Mouse (Mus musculus): ENCODE results near the gene Mkln1.
"Not testable (repeated sequence)": the region's sequence is repeated elsewhere in the genome, so short reads cannot be mapped to it uniquely, and the experiment has no call there.

Mkln1 gene

DNA sequence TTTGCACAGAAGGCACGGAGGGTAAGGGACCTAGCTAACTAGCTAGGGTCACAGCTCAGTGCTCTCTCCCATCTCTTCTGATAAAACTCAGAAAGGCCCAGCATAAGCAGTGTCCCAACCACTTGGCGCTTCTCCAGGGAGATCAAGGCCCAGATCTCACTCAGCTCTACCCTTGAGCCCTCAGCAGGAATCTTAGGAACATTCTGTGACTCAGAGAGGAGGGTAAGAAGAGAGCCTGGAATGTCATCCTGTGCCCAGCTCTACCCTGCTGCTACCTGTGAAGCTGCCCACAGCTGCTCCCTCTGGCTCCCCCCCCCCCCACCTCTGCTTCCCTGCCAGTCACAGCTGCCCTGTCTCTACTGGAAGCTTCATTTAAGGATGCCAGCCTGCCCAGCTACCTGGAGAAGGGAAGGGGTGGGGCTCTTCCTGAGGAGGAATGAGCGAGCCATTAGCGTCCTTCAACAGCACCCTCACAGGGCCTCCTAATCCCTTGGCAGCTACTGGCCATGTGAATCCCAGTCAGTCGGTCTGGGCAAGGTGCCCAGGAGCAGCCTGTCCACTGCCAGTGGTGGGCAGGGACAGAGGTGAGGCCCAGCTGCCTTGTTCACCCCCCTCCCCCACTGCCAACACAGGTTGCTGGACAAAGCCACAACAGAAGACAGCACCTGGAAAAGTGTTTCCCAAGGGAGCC, 151.0 kb downstream of the Mkln1 start:
- DNase-seq (ENCODE audit: low read depth, low spot score): no peak

DNA sequence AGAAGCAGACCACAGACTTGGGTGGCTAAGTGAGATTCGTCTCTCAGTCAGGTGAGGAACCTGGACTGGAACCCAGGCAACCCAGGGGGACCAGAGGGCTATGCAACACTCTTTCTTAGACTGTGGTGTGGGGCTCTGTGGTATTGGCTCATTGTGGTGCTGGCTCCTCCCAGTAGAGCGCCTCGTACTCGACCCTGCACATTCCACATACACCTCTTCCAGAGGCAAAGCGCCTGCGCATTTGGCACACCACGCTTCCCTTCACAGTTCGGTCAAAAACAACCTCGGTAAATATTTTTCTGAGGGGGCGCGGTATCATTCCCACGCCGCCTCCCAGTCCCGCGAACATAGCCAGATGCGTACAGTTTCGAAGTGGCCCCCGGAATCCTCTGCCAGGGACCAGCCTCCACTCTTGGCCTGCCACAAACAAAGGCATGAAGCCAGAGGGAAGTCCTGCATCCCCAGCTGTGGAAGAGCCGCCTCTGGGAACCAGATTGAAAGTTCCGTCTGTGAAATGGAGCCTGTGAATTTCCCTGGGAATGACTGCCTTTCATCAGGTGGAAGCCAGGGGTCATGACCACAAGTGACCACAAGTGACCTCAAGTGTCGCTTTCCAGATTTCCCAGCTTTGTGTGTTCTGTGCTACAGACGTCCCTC, 152.5 kb downstream of the Mkln1 start:
- DNase-seq (ENCODE audit: low read depth, low spot score): no peak

DNA sequence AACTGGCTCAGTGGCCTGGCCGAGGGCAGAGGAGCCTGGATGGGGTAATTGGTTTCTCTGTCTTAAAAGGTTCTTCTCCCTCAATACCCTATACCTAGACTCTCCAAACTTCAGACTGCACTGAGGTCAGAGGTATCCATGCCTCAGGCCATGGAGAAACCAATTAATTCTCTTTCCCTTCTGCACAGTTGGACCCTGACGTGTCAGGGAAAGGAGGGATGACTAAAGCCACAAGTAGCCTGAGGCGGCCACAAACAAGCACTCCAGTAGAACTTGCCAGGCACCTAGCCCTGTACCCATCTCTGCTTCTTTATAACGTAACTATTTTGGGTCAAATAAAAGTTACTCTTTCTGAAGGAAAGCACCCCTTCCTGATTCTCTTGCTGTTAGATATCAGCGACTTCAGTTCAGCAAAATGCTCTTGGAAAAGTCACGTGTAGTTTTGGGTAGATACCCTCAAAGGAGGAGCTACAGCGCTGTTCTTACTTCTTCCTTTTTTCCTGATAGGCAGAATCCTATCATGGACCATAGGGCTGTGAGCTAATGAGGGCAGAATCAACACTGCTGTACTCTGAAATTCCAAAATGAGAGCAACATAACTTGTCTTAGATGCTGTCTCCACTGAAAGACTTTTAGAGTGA, 158.0 kb downstream of the Mkln1 start:
- no peak for DNase-seq (ENCODE audit: low read depth, low spot score)

DNA sequence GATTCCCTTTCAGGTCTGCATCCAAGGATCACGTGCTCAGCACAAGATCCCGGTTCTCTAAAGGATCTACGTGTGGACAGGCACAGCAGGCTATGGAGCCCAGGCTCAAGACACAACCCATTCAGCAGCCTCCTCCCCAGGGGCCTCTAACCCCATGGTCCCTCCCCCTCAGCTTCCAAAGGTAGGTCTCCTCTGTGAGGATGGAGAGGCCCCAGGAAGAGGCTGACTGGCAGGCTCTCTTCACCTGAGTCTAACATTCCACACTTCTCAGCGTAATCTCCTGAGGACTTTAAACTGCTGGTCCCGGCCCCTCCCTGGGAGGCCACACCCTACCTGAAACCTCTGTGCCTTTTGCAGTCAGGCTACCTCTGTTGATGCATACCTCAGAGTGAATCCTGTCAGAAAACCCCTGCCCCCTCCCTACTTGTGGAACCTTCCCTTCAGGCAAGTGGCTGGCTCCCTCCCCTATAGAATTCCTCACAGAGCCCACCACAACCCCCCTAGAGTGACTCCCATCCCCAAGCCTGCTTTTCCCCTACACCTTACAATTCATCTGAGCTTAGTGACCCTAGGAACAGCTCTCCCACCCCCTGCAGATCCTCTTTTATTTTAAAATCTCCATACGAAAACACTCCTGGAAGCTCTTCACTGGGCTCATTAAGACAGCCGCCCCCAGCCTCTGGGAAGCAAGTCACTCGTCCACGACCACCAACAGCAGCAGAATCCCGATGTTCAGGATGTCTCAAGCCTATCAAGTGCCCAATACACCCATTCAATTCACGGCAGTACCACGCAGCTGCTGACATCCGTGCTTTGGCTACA, 161.8 kb downstream of the Mkln1 start:
- no peak for DNase-seq (ENCODE audit: low read depth, low spot score)

DNA sequence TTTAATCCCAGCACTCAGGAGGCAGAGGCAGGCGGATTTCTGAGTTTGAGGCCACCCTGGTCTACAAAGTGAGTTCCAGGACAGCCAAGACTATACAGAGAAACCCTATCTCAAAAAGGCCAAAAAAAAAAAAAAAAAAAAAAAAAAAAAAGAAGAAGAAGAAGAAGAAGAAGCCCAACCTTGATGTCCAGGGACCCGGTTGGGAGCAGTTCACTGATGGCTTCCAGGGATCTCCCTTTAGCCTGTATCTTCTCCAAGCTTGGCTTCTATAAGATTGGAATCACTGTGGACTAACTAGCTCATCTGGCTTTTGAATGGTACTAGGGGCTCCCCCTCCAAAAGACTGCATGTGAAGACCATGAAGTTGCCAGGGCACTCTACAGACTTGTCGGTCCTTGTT, 163.4 kb downstream of the Mkln1 start:
- DNase-seq (ENCODE audit: low read depth, low spot score): not testable (repeated sequence)

DNA sequence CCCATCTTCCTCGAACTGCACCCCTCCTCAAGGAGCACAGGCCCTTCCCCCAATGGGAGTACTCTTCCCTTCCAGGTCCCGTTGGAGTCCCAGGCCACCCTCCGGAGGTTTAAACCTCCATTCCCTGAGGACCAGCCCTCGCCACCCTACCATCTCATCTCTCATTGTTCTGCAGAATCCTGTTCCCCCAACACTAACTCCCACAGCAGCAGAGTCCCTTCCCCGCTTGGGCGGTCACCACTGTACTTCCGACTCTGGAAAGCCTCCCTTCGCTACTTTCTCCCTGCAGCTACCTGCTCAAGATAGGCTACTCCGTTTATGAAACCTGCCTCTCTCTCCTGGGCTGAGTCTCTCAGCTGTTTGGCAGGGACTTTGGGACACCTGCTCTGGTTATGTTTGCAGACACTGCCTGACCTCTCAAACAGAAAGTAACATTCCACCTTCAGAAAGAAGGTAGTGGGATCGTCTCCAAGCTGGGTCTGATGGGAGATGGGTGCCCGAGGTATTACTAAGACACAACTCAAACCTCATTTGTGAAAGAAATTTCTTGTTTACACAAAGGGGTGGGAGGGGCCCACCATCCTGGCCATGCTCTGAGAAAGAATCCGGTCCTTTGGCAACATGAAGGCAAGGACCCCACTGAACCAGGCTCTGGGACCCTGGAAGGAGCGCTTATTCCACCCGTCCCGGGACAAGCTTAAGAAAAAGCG, 164.0 kb downstream of the Mkln1 start:
- DNase-seq (ENCODE audit: low read depth, low spot score): no peak

DNA sequence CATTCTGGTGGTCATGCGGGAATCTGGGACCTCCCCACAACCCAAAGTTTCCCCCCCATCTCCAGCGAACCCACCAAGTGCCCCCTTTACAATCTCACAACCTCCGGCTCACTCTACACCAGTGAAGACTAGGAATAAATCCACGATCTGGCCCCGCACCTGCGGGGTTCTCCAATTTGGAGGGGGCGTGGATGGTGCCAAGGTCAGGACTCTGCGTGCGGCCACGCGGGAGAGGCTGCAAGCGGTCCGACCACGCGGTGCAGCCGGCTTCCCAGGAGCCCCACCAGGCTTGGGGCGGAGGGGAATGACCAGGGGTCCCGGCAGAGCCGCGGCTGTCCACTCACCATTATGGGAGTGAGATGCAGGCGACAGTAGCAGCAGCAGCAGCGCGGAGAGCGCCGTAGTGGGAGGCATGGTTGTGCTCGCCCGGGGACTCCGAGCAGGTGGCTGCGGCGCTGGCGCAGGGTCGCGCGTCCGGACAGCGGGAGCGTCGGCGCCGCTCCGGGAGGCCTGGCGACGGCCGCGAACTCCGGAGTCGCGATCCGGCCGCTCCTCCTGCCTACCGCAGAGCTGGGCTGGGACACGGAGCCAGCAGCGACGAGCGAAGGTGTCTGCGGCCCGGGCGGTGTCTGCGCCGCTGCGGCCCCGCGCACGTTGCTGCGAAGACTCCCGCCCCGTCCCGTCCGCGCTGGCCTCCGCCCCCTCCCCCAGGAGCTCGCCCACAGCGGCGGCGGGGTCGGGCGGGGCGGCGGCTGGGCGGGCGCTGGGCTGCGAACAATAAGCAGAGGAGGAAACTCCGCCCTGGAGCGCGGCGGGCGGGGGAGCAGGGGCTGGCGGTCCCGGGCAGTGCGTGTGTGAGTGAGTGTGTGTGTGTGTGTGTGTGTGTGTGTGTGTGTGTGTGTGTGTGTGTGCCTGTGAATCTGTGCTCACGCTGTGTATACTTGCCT, 165.0 kb downstream of the Mkln1 start, which contains the start of gene Podxl:
TSS of gene Podxl (minus strand) at position 747 of the 947 bp plus-strand sequence.
- peak; percentile 34 for DNase-seq (ENCODE audit: low read depth, low spot score)

DNA sequence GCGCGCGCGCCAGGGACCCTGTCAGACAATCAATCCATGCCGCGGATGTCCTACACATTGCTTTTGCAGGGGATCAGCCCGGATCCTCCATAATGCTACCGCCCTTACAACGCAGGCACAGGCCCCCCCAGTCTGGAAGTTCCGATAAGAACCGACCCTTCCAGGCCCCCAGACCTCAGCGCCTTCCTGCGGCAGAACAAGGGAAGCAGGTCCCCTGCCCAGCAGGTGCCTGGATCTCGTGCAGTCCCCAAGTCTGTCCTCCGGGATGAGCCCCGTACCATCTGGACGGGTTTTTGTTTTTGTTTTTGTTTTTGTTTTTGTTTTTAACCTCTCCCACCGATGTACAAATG, 165.6 kb downstream of the Mkln1 start:
- no peak for DNase-seq (ENCODE audit: low read depth, low spot score)

DNA sequence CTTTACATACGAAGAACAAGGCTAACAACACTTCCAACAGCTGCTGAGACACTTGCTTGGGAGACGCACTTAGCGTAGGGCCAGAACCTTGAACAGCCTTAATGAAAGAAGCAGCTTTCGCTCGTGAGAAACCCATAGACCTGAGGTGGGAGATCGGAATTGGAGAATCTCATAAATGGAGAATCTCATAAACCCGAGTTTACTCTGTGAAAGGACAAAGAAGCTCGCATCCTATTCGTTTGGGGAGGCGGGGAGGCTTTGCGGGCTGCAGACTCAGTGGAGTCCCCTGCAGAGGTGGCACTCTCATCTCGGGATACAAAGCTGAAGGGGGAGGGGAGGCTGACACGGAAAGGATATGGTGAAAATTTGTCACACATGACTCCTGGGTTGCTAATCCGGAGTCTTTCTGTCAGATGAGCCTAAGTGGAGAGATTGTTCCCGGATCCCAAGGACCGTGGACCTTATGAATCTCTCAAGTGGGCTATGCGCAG, 166.4 kb downstream of the Mkln1 start:
- no peak for DNase-seq (ENCODE audit: low read depth, low spot score)

Measured in c-Kit-negative CD71-positive TER-119-positive erythroid progenitor cells, embryonic 14.5 days (primary cell).